24 mouse cellular contexts compared by ENCODE assay signal in the genomic region with DNA sequence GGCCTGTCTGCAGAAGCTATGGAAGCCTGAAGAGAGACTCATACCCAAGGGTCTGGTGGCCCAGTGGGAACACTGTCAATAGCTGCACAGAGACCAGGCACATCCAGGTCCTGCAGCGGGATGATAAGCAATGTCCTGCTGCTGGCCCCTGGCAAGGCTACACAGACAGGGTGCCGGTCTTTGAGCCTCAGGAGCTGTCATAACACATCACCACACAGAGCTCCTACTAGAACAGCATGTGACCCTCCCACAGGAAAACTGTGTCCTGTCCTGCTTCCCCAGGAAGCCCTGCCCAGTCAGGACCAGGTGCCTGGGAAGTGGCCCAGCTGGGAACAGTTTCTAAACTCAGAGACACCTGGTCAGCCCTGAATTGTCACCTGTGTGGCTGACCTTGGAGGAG. TPM values are rescaled to one million over a fixed set of nuclear protein-coding genes. Genes with fewer than 3 reads are reported as not detected.
DNase-seq lines count a peak whose midpoint lies in the region; ATAC-seq and TF ChIP-seq lines count a peak whose summit lies in the region.
"Had no signal": no experiment of that assay in that cellular context is flagged by ENCODE, and none has a peak within 500 bp of the region (broad histone marks: within the 10 kb centered on the region; RNA-seq: fewer than 3 reads in every experiment).

No protein-coding gene starts in this region.

- peaks cover 4% of the 10 kb centered on the region; the same call in 1 of the 2 replicates for H3K79me2 ChIP-seq in liver, adult 2 months (ENCODE audit: control insufficient read depth, insufficient read depth, low read length)

- no peaks in the 10 kb centered on the region for H3K9me3 ChIP-seq in heart, postnatal 0 days (replicated peaks; ENCODE audit: control insufficient read depth, low read length)
- H3K9me3 ChIP-seq: heart, embryonic 13.5 days; hindbrain, embryonic 15.5 days; liver, embryonic 13.5 days; midbrain, embryonic 15.5 days; neural tube, embryonic 12.5 days had no signal

- ATAC-seq in heart, postnatal 0 days (ENCODE audit: insufficient read depth, low read depth), result peak; percentile 14; the same call in 1 of the 2 replicates
- no peak for ATAC-seq in erythroblast, adult 5-6 weeks (replicated peaks; ENCODE audit: low FRiP score, poor library complexity, severe bottlenecking)
- ATAC-seq: CD4-positive, CD25-positive, alpha-beta regulatory T cell, adult 4 months; forebrain, embryonic 14.5 days; midbrain, embryonic 15.5 days had no signal

- H3K4me3 ChIP-seq in kidney, adult 2 months (ENCODE audit: insufficient read depth, low read depth, low read length), result no peak overlapping the region
- H3K4me3 ChIP-seq in liver, adult 2 months (ENCODE audit: insufficient read depth, low read depth, low read length), result no peak overlapping the region
- no peak overlapping the region for H3K4me3 ChIP-seq in heart, postnatal 0 days (ENCODE audit: low read depth, low read length)
- H3K4me3 ChIP-seq: heart, embryonic 13.5 days; hindbrain, embryonic 15.5 days; liver, embryonic 13.5 days; midbrain, embryonic 15.5 days; neural tube, embryonic 12.5 days had no signal

- no peak overlapping the region for H3K4me2 ChIP-seq in heart, postnatal 0 days (ENCODE audit: low read depth, low read length)
- H3K4me2 ChIP-seq: heart, embryonic 13.5 days; hindbrain, embryonic 15.5 days; liver, embryonic 13.5 days; lung, embryonic 14.5 days; midbrain, embryonic 15.5 days; neural tube, embryonic 12.5 days had no signal

- 86% methylated on average over 2 of the region's 2 CpGs for WGBS in kidney, adult 2 months
- 13% methylated on average over 2 of the region's 2 CpGs for WGBS in liver, adult 2 months
- WGBS in heart, postnatal 0 days, result 57% methylated on average over 2 of the region's 2 CpGs

- H3K9ac ChIP-seq in liver, adult 2 months (ENCODE audit: low read depth, low read length), result peak overlapping the region; percentile 3; the same call in 1 of the 2 replicates
- no peak overlapping the region for H3K9ac ChIP-seq in heart, postnatal 0 days (replicated peaks; ENCODE audit: low read depth, low read length)
- H3K9ac ChIP-seq: heart, embryonic 13.5 days; hindbrain, embryonic 15.5 days; liver, embryonic 13.5 days; lung, embryonic 14.5 days; midbrain, embryonic 15.5 days; neural tube, embryonic 12.5 days had no signal

- H3K36me3 ChIP-seq in kidney, adult 2 months (ENCODE audit: control insufficient read depth, insufficient read depth, low read length), result no peaks in the 10 kb centered on the region
- 0 out of 2 replicates have a peak, but pooled peaks cover 5% of the 10 kb centered on the region for H3K36me3 ChIP-seq in liver, adult 2 months (ENCODE audit: control insufficient read depth, insufficient read depth, low read length)
- H3K36me3 ChIP-seq in heart, postnatal 0 days (replicated peaks; ENCODE audit: control insufficient read depth, insufficient read depth, low read length), result peaks cover 60% of the 10 kb centered on the region

- no peaks in the 10 kb centered on the region for H3K4me1 ChIP-seq in kidney, adult 2 months (ENCODE audit: control insufficient read depth, insufficient read depth, low read length)
- peaks cover 63% of the 10 kb centered on the region for H3K4me1 ChIP-seq in liver, adult 2 months (ENCODE audit: control insufficient read depth, insufficient read depth, low read length)
- H3K4me1 ChIP-seq in heart, postnatal 0 days (ENCODE audit: control insufficient read depth, insufficient read depth), result no peaks in the 10 kb centered on the region

- no peak for TF ChIP-seq CTCF in kidney, adult 2 months (conservative IDR thresholded peaks at IDR 0.05; ENCODE audit: insufficient read depth, insufficient read length, low read depth, low read length)
- no peak for TF ChIP-seq CTCF in liver, adult 2 months (IDR thresholded peaks at IDR 0.05; ENCODE audit: low read depth, low read length)
- TF ChIP-seq CTCF in heart, postnatal 0 days (IDR thresholded peaks at IDR 0.05; ENCODE audit: low read depth), result no peak

- H3K27me3 ChIP-seq in kidney, adult 2 months (replicated peaks; ENCODE audit: control insufficient read depth, insufficient read depth, low read length), result no peaks in the 10 kb centered on the region
- no peaks in the 10 kb centered on the region for H3K27me3 ChIP-seq in liver, adult 2 months (ENCODE audit: control insufficient read depth, insufficient read depth, low read length)
- H3K27me3 ChIP-seq in heart, postnatal 0 days (ENCODE audit: control insufficient read depth, insufficient read depth, low read length), result no peaks in the 10 kb centered on the region
- H3K27me3 ChIP-seq: heart, embryonic 13.5 days; hindbrain, embryonic 15.5 days; liver, embryonic 13.5 days; midbrain, embryonic 15.5 days; neural tube, embryonic 12.5 days had no signal

- no peak for TF ChIP-seq POLR2A in kidney, adult 2 months (IDR thresholded peaks at IDR 0.05; ENCODE audit: low read depth, low read length)
- no peak for TF ChIP-seq POLR2A in liver, adult 2 months (IDR thresholded peaks at IDR 0.05; ENCODE audit: extremely low read depth, insufficient read depth, low read length)

- 0 out of 2 replicates have a peak, but pooled peaks have one; percentile 19 for TF ChIP-seq EP300 in heart, postnatal 0 days (IDR thresholded peaks at IDR 0.05; ENCODE audit: low read depth)

- no peak overlapping the region for H3K27ac ChIP-seq in kidney, adult 2 months (ENCODE audit: insufficient read depth, low read depth, low read length)
- peak overlapping the region; percentile 63 for H3K27ac ChIP-seq in liver, adult 2 months (replicated peaks; ENCODE audit: insufficient read depth, low read depth, low read length)
- H3K27ac ChIP-seq in heart, postnatal 0 days (ENCODE audit: low read depth), result no peak overlapping the region
- H3K27ac ChIP-seq: heart, embryonic 13.5 days; hindbrain, embryonic 15.5 days; liver, embryonic 13.5 days; midbrain, embryonic 15.5 days; neural tube, embryonic 12.5 days had no signal

- peak; percentile 43 to 81 for DNase-seq in heart, adult 18-20 months
- no peak for DNase-seq in heart, postnatal 4 days
- peak; percentile 41 for DNase-seq in kidney, adult 2 months
- no peak for DNase-seq in kidney, adult 8-10 months
- peak; percentile 91 for DNase-seq in liver, adult 2 months (ENCODE audit: extremely low read depth, low read depth, low spot score)
- no peak for DNase-seq in liver
- no peak for DNase-seq in heart, postnatal 0 days (ENCODE audit: low spot score)
- DNase-seq: adrenal gland, postnatal 14 days; cerebellum, adult 8-10 months; cerebellum, postnatal 36 days; gastrocnemius, postnatal 10 days; liver, embryonic 13.5 days; lung, embryonic 14.5 days; right cerebral cortex, postnatal 25 days; spleen, adult 18-20 months; thymus, adult 18-20 months; thymus, postnatal 36 days had no signal

RNA-seq across cellular contexts. Expression of a gene that starts 7.6 kb away (rescaled TPM):
- 10 to 100 TPM; 43.7 to 44.3 TPM for total RNA-seq in heart, adult 18-20 months (2021)
- 10 to 100 TPM; 29.1 to 31.2 TPM for total RNA-seq in heart, postnatal 4 days (2021)
- 35.6 and 40.9 TPM in 2 replicates for polyA plus RNA-seq in kidney, adult 2 months (2012; rRNA removed)
- total RNA-seq in liver, adult 2 months (2014; rRNA removed), result 10.7 and 20.1 TPM in 2 replicates
- polyA plus RNA-seq in liver, adult 2 months (2012; rRNA removed), result 55.4 and 60.3 TPM in 2 replicates
- 25.9 and 29.0 TPM in 2 replicates for total RNA-seq in heart, postnatal 0 days (2014; rRNA removed; ENCODE audit: low replicate concordance)
- 12.6 and 13.3 TPM in 2 replicates for polyA plus RNA-seq in heart, postnatal 0 days (2015; fragmentation: Nextera tagmentation; extraction: Ambion mirVana)
- 9.8 and 11.5 TPM in 2 replicates for total RNA-seq in erythroblast, adult 5-6 weeks (2015; ENCODE audit: low replicate concordance)
- total RNA-seq in erythroblast, adult 5-6 weeks (2017; ENCODE audit: low replicate concordance), result 5.2 TPM in 2 replicates

RNA-seq across cellular contexts. Expression of a gene that starts 27.4 kb away (rescaled TPM):
- total RNA-seq in heart, adult 18-20 months (2021), result 10 to 100 TPM; 25.4 to 26.1 TPM
- 10 to 100 TPM; 43.4 to 48.8 TPM for total RNA-seq in heart, postnatal 4 days (2021)
- 60.6 and 71.7 TPM in 2 replicates for polyA plus RNA-seq in kidney, adult 2 months (2012; rRNA removed)
- 89.4 and 91.1 TPM in 2 replicates for total RNA-seq in liver, adult 2 months (2014; rRNA removed)
- polyA plus RNA-seq in liver, adult 2 months (2012; rRNA removed), result 81.1 and 86.0 TPM in 2 replicates
- 42.9 and 43.2 TPM in 2 replicates for total RNA-seq in heart, postnatal 0 days (2014; rRNA removed; ENCODE audit: low replicate concordance)
- 50.2 and 52.0 TPM in 2 replicates for polyA plus RNA-seq in heart, postnatal 0 days (2015; fragmentation: Nextera tagmentation; extraction: Ambion mirVana)
- 7.9 and 20.5 TPM in 2 replicates for total RNA-seq in erythroblast, adult 5-6 weeks (2015; ENCODE audit: low replicate concordance)
- 12.0 and 14.9 TPM in 2 replicates for total RNA-seq in erythroblast, adult 5-6 weeks (2017; ENCODE audit: low replicate concordance)

RNA-seq across cellular contexts. Expression of a gene that starts 45.5 kb away (rescaled TPM):
- 100 to 1,000 TPM; 115 to 117 TPM for total RNA-seq in heart, adult 18-20 months (2021)
- 10 to 100 TPM; 69.6 to 73.8 TPM for total RNA-seq in heart, postnatal 4 days (2021)
- polyA plus RNA-seq in kidney, adult 2 months (2012; rRNA removed), result 23.7 and 28.2 TPM in 2 replicates
- total RNA-seq in liver, adult 2 months (2014; rRNA removed), result 11.5 and 12.1 TPM in 2 replicates
- polyA plus RNA-seq in liver, adult 2 months (2012; rRNA removed), result 16.6 and 18.9 TPM in 2 replicates
- 82.1 and 84.3 TPM in 2 replicates for total RNA-seq in heart, postnatal 0 days (2014; rRNA removed; ENCODE audit: low replicate concordance)
- polyA plus RNA-seq in heart, postnatal 0 days (2015; fragmentation: Nextera tagmentation; extraction: Ambion mirVana), result 29.5 and 37.1 TPM in 2 replicates
- total RNA-seq in erythroblast, adult 5-6 weeks (2015; ENCODE audit: low replicate concordance), result 2.7 TPM in 2 replicates
- 4.9 and 5.3 TPM in 2 replicates for total RNA-seq in erythroblast, adult 5-6 weeks (2017; ENCODE audit: low replicate concordance)

RNA-seq across cellular contexts. Expression of a gene that starts 48.8 kb away (rescaled TPM):
- total RNA-seq in heart, adult 18-20 months (2021), result 1 to 10 TPM; 1.3 to 1.5 TPM
- total RNA-seq in heart, postnatal 4 days (2021), result 1 to 10 TPM; 5.9 to 6.0 TPM
- 1.7 and 2.7 TPM in 2 replicates for polyA plus RNA-seq in kidney, adult 2 months (2012; rRNA removed)
- total RNA-seq in liver, adult 2 months (2014; rRNA removed), result 16.2 and 20.9 TPM in 2 replicates
- polyA plus RNA-seq in liver, adult 2 months (2012; rRNA removed), result 21.8 and 25.5 TPM in 2 replicates
- 3.4 and 16.5 TPM in 2 replicates for total RNA-seq in heart, postnatal 0 days (2014; rRNA removed; ENCODE audit: low replicate concordance)
- polyA plus RNA-seq in heart, postnatal 0 days (2015; fragmentation: Nextera tagmentation; extraction: Ambion mirVana), result 4.9 and 5.6 TPM in 2 replicates
- total RNA-seq in erythroblast, adult 5-6 weeks (2015; ENCODE audit: low replicate concordance), result 0.38 and 0.84 TPM in 2 replicates
- 0.28 TPM in 1 of 2 replicates, not detected in the other for total RNA-seq in erythroblast, adult 5-6 weeks (2017; ENCODE audit: low replicate concordance)

Comparison
In these comparisons a context has a peak if more than half of its experiments do, and no peak if none do; other contexts are left out.
1. DNase-seq: peak in heart, adult 18-20 months (2 of 2), kidney, adult 2 months (single experiment) and liver, adult 2 months (single experiment); none in heart, postnatal 4 days (single experiment), kidney, adult 8-10 months (0 of 2), liver (single experiment) and heart, postnatal 0 days (single experiment).